Mouse (Mus musculus): ENCODE results near the gene Nrg4. TPM values are rescaled to one million over a fixed set of nuclear protein-coding genes. Genes with fewer than 3 reads are reported as not detected.
A peak's percentile ranks its signal among the peaks of the same experiment; 100 is the strongest.

The Nrg4 gene
- polyA plus RNA-seq, 1 experiment from 2014 or later: 1.6 TPM

DNA sequence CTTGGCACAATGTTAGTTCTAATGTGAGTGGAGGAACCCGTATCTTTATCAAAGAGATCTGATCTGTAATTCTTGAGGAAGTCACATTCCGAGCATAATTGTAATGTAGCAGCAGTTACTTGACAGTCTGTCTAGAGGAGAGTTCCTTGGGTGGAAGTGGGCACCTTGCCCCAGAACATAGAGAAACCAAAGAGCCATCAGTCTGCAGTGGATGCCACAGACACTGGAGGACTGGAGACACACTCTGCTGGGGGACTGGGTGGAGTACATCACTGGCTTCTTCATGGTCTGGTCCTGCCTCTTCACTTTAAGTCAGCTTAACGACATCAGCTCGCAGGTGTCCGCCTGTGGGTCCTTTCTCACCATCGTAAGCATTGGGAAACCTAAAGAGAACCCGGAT is 17.5 kb upstream of the Nrg4 start:
- Histone ChIP-seq H3K27me3 (peaks cover 21% of the 10 kb centered on the region), H3K9ac (no peak overlapping the region), H3K9me3 (replicated peaks) (no peaks in the 10 kb centered on the region), H3K36me3 (no peaks in the 10 kb centered on the region), H3K27ac (no peak overlapping the region), H3K4me3 (replicated peaks) (no peak overlapping the region), H3K4me1 (no peaks in the 10 kb centered on the region), H3K4me2 (no peak overlapping the region)
- WGBS: 77% methylated on average over 7 of the region's 7 CpGs
- ATAC-seq (replicated peaks; ENCODE audit: low FRiP score): no peak

DNA sequence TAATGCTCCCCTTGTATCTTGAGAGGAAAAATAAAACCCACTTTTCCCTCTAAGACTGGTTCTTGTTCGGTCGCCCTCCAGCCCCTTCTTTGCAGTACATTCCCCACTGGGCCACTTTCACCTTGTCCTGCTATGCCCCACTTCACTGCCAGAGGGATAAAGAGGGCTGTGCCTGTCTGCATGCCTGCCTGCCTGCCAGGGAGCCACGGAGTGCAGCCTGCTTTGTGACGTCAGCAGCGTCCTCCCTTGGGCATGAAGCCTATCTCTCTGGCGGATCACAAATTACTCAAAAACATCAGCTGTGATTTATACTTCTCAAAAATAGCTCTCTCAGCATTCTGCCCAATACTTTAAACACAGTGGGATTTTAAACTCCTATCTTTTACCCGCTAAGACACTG is 6.3 kb upstream of the Nrg4 start:
- Histone ChIP-seq H3K9me3 (replicated peaks) (no peaks in the 10 kb centered on the region), H3K27ac (no peak overlapping the region), H3K4me2 (no peak overlapping the region), H3K27me3 (peaks cover 65% of the 10 kb centered on the region), H3K4me1 (no peaks in the 10 kb centered on the region; the same call in 1 of the 2 replicates), H3K4me3 (replicated peaks) (no peak overlapping the region), H3K36me3 (no peaks in the 10 kb centered on the region), H3K9ac (no peak overlapping the region)
- WGBS: 29% methylated on average over 7 of the region's 7 CpGs
- ATAC-seq (replicated peaks; ENCODE audit: low FRiP score): 0 out of 2 replicates have a peak, but pooled peaks have one; percentile 29

DNA sequence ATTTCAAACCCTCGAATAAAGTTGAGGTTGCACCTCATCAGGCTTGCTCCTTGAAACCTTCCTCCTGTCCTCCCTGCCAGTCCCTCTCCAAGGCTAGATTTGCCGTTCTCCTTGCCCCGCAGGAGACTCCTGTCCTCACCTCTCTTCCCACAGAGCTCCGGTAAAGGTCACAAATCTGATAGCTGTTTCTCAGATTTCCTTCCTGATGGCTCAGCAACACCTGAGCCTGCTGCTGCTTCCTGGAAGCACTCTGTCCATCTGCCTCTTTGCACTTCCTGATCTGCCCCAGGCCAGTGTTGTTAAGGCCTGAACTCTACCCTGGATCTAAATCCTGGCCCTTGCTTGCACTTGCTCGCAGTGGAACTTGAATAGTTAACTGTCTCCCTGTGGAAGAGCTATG is 5.8 kb upstream of the Nrg4 start:
- Histone ChIP-seq H3K4me3 (replicated peaks) (no peak overlapping the region), H3K27me3 (peaks cover 70% of the 10 kb centered on the region), H3K27ac (no peak overlapping the region), H3K9me3 (replicated peaks) (no peaks in the 10 kb centered on the region), H3K36me3 (no peaks in the 10 kb centered on the region), H3K9ac (no peak overlapping the region), H3K4me1 (peaks cover under 1% of the 10 kb centered on the region), H3K4me2 (no peak overlapping the region)
- no peak for ATAC-seq (replicated peaks; ENCODE audit: low FRiP score)
- 20% methylated on average over 5 of the region's 5 CpGs for WGBS

DNA sequence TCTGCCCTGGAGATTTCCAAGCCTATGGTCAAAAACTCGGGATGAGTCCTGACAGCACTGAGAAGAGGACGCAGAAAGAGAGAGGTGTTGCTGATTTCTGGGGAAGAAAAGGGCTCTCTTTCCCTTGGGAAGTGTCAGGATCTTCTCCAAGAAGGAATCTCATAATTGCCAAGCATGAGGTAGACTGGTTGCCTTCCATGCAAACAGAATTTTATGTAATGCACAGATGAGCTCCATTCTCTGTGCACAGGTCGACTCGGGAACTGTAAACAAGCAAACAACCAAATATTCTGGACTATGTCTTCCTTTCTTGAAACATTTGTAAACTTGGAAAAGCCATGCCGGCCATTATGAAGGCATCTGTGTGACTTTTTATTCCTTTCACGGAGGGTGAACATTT is 2.8 kb upstream of the Nrg4 start:
- H3K4me1 ChIP-seq: peaks cover 10% of the 10 kb centered on the region
- no peaks in the 10 kb centered on the region for H3K9me3 ChIP-seq (replicated peaks)
- no peak overlapping the region for H3K27ac ChIP-seq
- 78% methylated on average over 6 of the region's 6 CpGs for WGBS
- H3K36me3 ChIP-seq: no peaks in the 10 kb centered on the region
- H3K4me2 ChIP-seq: no peak overlapping the region
- no peak overlapping the region for H3K4me3 ChIP-seq (replicated peaks)
- H3K27me3 ChIP-seq: peaks cover 88% of the 10 kb centered on the region
- ATAC-seq (replicated peaks; ENCODE audit: low FRiP score): no peak
- H3K9ac ChIP-seq: no peak overlapping the region

DNA sequence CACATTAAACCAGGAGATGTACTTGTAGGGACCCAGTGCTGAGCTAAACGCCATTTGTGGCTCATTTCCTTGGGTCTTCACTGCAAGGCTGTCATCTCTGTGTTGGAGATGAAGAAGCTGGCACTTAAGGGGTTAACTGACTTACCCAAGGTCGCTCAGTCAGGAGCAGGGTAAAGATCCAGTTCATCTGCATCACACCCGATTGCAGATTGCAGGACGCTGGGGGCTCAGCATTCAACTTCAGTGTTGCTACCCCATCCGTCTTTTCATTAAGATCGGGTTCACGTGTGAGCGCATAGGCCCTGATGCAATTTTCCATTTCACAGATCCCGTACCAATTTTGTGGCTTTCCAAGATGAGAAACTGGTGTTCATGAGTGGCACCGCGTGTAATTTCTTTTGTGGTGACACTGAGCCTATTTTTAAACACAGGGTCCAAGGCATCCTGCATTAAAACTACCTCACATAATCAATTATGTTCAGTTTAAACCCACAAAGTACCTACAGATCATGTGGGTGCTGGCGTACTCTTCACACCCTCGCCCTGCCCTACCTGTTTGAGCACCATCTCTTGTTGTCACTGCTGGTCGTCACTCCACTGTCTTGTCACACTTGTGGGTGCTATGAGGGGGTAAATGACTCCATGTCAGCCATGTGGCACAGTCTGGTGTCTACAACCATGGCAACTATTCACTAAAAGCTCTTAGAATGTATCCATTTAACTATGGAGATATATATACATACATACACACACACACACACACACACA is 1.7 kb upstream of the Nrg4 start:
- 18% methylated on average over 14 of the region's 14 CpGs for WGBS
- H3K27ac ChIP-seq: no peak overlapping the region
- no peak for ATAC-seq (replicated peaks; ENCODE audit: low FRiP score)
- no peak overlapping the region for H3K9ac ChIP-seq
- peaks cover 10% of the 10 kb centered on the region for H3K4me1 ChIP-seq
- H3K4me3 ChIP-seq (replicated peaks): no peak overlapping the region
- H3K27me3 ChIP-seq: peaks cover 96% of the 10 kb centered on the region
- H3K9me3 ChIP-seq (replicated peaks): no peaks in the 10 kb centered on the region
- no peaks in the 10 kb centered on the region for H3K36me3 ChIP-seq
- no peak overlapping the region for H3K4me2 ChIP-seq

DNA sequence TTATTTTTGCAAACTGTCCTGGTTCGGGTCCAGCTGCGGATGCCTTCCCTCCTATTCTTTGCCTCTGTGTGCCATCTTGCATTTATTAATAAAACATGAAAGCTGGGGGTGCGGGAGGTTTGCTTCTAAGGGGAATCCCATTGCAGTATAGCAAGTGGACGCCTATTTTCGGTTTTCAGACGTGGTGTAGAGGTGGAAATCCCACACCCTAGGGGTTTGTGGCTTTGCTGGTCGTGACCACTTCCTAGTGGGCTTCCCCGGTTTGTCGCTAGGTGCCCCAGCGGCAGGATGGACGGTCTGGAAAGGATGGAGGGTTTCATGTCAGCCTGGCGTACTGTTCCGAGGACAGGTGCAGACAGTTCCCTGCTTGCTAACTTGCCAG is 581 bp upstream of the Nrg4 start:
- Histone ChIP-seq H3K27me3 (peaks cover 96% of the 10 kb centered on the region), H3K9me3 (replicated peaks) (no peaks in the 10 kb centered on the region), H3K4me3 (replicated peaks) (peak overlapping the region; percentile 75), H3K4me2 (peak overlapping the region; percentile 96), H3K9ac (peak overlapping the region; percentile 62), H3K27ac (no peak overlapping the region), H3K36me3 (no peaks in the 10 kb centered on the region), H3K4me1 (peaks cover 10% of the 10 kb centered on the region)
- WGBS: under 1% methylated on average over 13 of the region's 13 CpGs
- ATAC-seq (replicated peaks; ENCODE audit: low FRiP score): no peak; the same call in 1 of the 2 replicates

DNA sequence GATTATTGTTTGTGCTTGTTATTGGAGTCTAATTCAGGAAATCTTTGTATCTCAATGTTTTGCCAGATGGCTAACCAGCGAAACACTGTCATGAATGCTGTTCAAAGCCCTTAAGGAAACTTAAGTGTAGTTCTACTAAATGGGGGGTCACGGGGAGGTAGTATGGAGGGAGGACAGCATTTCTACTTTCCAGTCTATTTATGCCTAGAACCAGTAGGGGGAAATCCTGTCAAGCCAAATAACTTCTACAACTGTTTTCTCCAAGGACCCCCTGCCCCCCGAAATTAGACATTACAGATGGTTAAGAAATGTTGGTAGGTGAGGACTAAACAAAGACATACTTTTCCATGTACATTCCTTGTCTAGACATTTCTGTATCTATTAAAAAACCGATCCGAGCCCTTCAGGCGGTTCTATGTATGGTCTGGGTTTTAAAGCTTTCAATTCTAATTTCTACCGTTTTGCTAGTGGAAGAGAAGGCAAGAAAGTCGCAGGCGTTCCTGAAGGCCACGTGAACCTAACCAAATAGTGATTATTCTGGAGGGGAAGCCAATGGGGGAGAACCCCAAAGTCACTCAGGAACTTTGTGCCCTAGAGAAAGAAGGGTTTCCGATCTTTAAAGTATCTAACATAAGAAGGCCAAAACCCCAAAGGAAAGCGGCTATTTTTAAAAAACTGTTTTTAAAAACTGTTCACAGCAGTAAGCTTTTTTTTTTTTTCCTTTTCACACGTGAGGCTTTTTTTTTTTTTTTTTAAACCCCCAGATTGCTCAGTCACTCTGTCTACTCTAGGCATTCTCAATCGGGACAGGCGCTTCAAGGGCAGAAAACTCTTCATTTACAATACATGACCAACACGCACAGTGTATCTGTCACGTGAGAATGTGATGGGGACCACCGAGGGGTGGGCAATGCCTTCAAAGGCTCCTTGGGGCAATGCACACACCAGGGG is 805 bp downstream of the Nrg4 start:
- Histone ChIP-seq H3K4me3 (replicated peaks) (peak overlapping the region; percentile 75), H3K9me3 (replicated peaks) (no peaks in the 10 kb centered on the region), H3K4me2 (peak overlapping the region; percentile 96), H3K27ac (no peak overlapping the region), H3K9ac (peak overlapping the region; percentile 62), H3K27me3 (peaks cover 92% of the 10 kb centered on the region), H3K36me3 (no peaks in the 10 kb centered on the region), H3K4me1 (peaks cover 10% of the 10 kb centered on the region)
- ATAC-seq (replicated peaks; ENCODE audit: low FRiP score): no peak
- 18% methylated on average over 18 of the region's 18 CpGs for WGBS

DNA sequence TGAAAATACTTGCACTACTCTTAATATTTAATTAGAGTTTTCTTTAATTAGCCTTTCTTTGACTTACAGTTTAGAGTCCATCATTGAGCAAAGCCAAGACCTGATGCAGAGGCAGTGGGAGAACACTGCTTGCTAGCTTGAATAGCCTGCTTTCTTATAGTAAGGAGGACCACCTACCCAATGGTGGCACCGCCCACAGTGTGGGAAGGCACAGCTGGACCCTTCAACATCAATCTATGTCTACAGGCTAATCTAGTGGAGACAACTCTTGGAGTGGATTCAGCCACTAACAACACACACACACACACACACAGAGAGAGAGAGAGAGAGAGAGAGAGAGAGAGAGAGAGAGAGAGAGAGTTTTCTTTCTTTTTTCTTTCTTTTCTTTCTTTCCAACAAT is 1.6 kb downstream of the Nrg4 start:
- peaks cover 85% of the 10 kb centered on the region for H3K27me3 ChIP-seq
- H3K9me3 ChIP-seq (replicated peaks): no peaks in the 10 kb centered on the region
- no peak for ATAC-seq (replicated peaks; ENCODE audit: low FRiP score)
- no peak overlapping the region for H3K27ac ChIP-seq
- no peak overlapping the region for H3K4me2 ChIP-seq
- H3K4me3 ChIP-seq (replicated peaks): no peak overlapping the region
- H3K9ac ChIP-seq: no peak overlapping the region
- no peaks in the 10 kb centered on the region for H3K36me3 ChIP-seq
- H3K4me1 ChIP-seq: peaks cover 10% of the 10 kb centered on the region
- WGBS: 22% methylated on average over 1 of the region's 1 CpGs

DNA sequence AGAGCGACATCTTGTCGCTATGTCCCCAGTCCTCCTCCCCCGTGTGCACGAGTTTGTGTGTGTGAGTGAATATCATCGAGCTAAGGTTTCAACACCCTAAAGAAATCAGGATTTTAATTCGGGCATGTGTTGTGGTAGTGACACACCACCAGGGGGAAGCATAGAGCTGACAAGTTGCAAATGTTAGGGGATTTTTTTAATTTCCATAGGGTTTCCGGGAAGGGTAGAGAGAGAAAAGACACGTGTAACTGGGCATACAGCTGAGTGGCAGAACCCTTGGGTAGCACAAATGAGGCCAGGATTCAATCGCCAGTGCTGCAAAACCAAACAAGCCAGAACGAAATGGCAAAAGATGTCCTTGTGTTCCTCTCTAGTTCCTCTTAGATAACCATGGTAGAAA is 2.1 kb downstream of the Nrg4 start:
- H3K4me1 ChIP-seq: peaks cover 10% of the 10 kb centered on the region
- H3K4me3 ChIP-seq (replicated peaks): no peak overlapping the region
- peaks cover 84% of the 10 kb centered on the region for H3K27me3 ChIP-seq
- no peak overlapping the region for H3K9ac ChIP-seq
- H3K9me3 ChIP-seq (replicated peaks): no peaks in the 10 kb centered on the region
- WGBS: 51% methylated on average over 10 of the region's 10 CpGs
- ATAC-seq (replicated peaks; ENCODE audit: low FRiP score): no peak
- no peak overlapping the region for H3K27ac ChIP-seq
- no peaks in the 10 kb centered on the region for H3K36me3 ChIP-seq
- H3K4me2 ChIP-seq: no peak overlapping the region

DNA sequence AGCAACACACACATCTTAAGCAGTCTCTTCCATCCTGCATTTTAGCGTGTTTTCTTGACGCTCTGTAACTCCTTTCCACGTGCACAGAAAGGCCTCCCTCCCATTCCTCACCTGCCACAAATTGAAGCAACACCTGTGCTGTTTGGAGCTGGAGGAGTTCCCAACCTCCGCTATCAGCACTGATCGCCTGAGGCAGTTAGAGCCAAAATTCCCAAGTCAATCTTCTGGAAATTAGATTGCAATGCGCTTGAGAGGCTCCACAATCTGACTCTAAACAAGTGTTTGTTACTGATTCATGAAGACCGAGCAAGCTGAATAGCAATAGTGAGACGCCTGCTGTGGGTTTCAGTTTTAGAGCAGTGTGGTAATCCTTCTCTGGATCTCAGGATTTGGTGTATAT is 2.6 kb downstream of the Nrg4 start:
- no peak overlapping the region for H3K4me2 ChIP-seq
- peaks cover 82% of the 10 kb centered on the region for H3K27me3 ChIP-seq
- H3K4me1 ChIP-seq: peaks cover 10% of the 10 kb centered on the region
- no peaks in the 10 kb centered on the region for H3K36me3 ChIP-seq
- no peak overlapping the region for H3K9ac ChIP-seq
- H3K9me3 ChIP-seq (replicated peaks): no peaks in the 10 kb centered on the region
- WGBS: 47% methylated on average over 8 of the region's 8 CpGs
- no peak overlapping the region for H3K4me3 ChIP-seq (replicated peaks)
- ATAC-seq (replicated peaks; ENCODE audit: low FRiP score): no peak
- H3K27ac ChIP-seq: no peak overlapping the region

DNA sequence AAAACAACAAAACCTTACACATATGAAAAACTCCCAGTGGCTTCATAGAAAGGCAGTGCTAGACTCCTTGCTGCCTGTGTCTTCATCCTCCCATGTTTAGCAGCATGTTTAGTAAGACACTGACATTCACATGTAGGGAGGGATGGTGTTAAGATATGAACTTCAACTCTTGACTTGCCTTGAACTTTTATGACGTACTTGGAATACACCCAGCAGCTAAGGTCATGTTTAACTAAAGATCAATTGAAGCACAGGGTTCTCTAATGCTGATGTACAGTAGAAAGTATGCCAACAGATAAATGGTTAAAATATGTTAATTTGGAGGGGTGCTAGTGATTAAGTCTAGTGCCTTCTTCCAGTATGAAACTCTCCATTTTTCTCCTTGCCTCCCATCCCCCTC is 4.0 kb downstream of the Nrg4 start:
- no peaks in the 10 kb centered on the region for H3K9me3 ChIP-seq (replicated peaks)
- H3K9ac ChIP-seq: no peak overlapping the region
- H3K27me3 ChIP-seq: peaks cover 76% of the 10 kb centered on the region
- no peaks in the 10 kb centered on the region for H3K36me3 ChIP-seq
- 69% methylated on average over 1 of the region's 1 CpGs for WGBS
- no peak overlapping the region for H3K27ac ChIP-seq
- no peak overlapping the region for H3K4me2 ChIP-seq
- ATAC-seq (replicated peaks; ENCODE audit: low FRiP score): no peak
- peaks cover 10% of the 10 kb centered on the region for H3K4me1 ChIP-seq
- no peak overlapping the region for H3K4me3 ChIP-seq (replicated peaks)

DNA sequence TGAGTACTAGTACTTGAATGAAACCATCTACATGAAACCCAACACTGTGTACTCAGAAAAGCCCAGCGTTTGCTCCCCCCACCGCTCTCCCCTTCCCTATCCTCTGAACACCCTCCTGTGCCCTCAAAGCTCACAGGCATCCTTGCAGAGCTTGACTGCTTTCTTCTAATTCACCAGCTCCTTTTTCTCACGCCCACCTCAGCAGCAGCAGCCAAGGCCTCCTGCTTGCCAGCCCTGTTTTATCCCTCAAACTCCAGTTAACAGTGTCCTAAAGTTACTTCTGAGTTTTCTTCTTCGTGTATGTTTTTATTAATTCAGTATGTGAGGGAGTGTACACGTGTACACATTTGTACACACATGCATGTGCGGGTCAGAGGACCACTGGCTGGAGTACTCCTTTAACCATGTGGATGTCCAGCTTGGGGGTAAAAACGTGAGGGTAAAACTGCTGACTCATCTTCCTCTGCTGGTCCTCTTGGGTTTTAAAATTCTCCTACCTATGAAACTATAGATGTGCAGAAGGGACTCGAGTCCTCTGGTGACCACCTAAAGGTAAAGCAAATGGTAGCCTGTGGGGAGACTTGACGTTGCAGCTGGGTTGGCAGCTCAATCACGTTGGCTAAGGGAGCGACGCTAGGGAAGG is 12.9 kb downstream of the Nrg4 start:
- H3K27ac ChIP-seq: no peak overlapping the region
- no peak overlapping the region for H3K9ac ChIP-seq
- H3K4me3 ChIP-seq (replicated peaks): no peak overlapping the region
- no peak overlapping the region for H3K4me2 ChIP-seq
- H3K9me3 ChIP-seq (replicated peaks): no peaks in the 10 kb centered on the region
- peaks cover 27% of the 10 kb centered on the region for H3K27me3 ChIP-seq
- H3K4me1 ChIP-seq: no peaks in the 10 kb centered on the region
- WGBS: 62% methylated on average over 12 of the region's 12 CpGs
- no peaks in the 10 kb centered on the region for H3K36me3 ChIP-seq
- ATAC-seq (replicated peaks; ENCODE audit: low FRiP score): no peak
